Mouse (Mus musculus) limb, embryonic 14.5 days (tissue): ENCODE data around the gene Zdhhc22. TPM values are rescaled to one million over a fixed set of nuclear protein-coding genes. Genes with fewer than 3 reads are reported as not detected.

Source experiments
- ATAC-seq: fragments of 200-750 bp; cut with Nextera tagmentation; 2 replicates; pipeline ENCODE4 v1.8.0; 2017; ENCODE audit warnings: low read depth, moderate number of reproducible peaks, moderate TSS enrichment; ENCODE audit not compliant: low FRiP score
- DNase-seq: peaks from one replicate; pipeline ENCODE4 v3.0.0-alpha.2; 2015; ENCODE audit warnings: low spot score
- H3K27ac ChIP-seq: fragments of 300-500 bp; sonication (generic); replicated peaks from 2 replicates; pipeline ENCODE4 v1.5.1; 2014; ENCODE audit warnings: low read depth, mild to moderate bottlenecking, low read length, moderate library complexity, mixed read lengths
- H3K27me3 ChIP-seq: fragments of 300-500 bp; sonication (generic); 2 replicates; pipeline ENCODE4 v1.6.1; 2014; ENCODE audit warnings: low read length, mixed read lengths; ENCODE audit not compliant: control insufficient read depth, insufficient read depth
- H3K36me3 ChIP-seq: fragments of 300-500 bp; sonication (generic); 2 replicates; pipeline ENCODE4 v1.6.1; 2014; ENCODE audit warnings: mild to moderate bottlenecking, low read length, moderate library complexity, mixed read lengths; ENCODE audit not compliant: control insufficient read depth, insufficient read depth
- H3K4me1 ChIP-seq: fragments of 300-500 bp; sonication (generic); 2 replicates; pipeline ENCODE4 v1.6.1; 2014; ENCODE audit warnings: antibody characterized with exemption, low read length, mixed read lengths; ENCODE audit not compliant: control insufficient read depth, insufficient read depth
- H3K4me2 ChIP-seq: fragments of 300-500 bp; sonication (generic); replicated peaks from 2 replicates; pipeline ENCODE4 v1.6.1; 2014; ENCODE audit warnings: low read depth, mild to moderate bottlenecking, low read length, moderate library complexity; ENCODE audit not compliant: severe bottlenecking
- H3K4me3 ChIP-seq: fragments of 300-500 bp; sonication (generic); replicated peaks from 2 replicates; pipeline ENCODE4 v1.5.1; 2014; ENCODE audit warnings: low read length
- H3K9ac ChIP-seq: fragments of 300-500 bp; sonication (generic); 2 replicates; pipeline ENCODE4 v1.6.1; 2014; ENCODE audit warnings: mild to moderate bottlenecking, low read depth, low read length, moderate library complexity; ENCODE audit not compliant: severe bottlenecking
- H3K9me3 ChIP-seq: fragments of 300-500 bp; sonication (generic); 2 replicates; pipeline ENCODE4 v1.6.1; 2016; ENCODE audit warnings: low read length; ENCODE audit not compliant: control insufficient read depth
- POLR2A ChIP-seq: fragments of 200-500 bp; IDR thresholded peaks from 2 replicates; pipeline ENCODE4 v1.8.0; 2012; ENCODE audit warnings: inconsistent platforms, mild to moderate bottlenecking, moderate library complexity, borderline replicate concordance; ENCODE audit not compliant: insufficient read depth, insufficient read length; ENCODE audit errors: extremely low read depth
- WGBS: fragments of 180-500 bp; shearing (Covaris S2); extraction: QIAGEN DNeasy Blood & Tissue Kit; methylation state at CpG from one replicate; pipeline ENCODE4 v1.1.7; 2014; 5-methylcytosine and 5-hydroxymethylcytosine counted together
- polyA plus RNA-seq, 2 experiments: library from polyadenylated mRNA; depleted of rRNA in 1 of 2; stranded (reverse) in 1 of 2; unstranded in 1 of 2; fragments of >200 nt; fragmentation: Nextera tagmentation in 1 of 2; extraction: Ambion mirVana in 1 of 2; gene quantifications; 2 replicates each; pipeline versions ENCODE4 v1.2.1 to v1.2.3; 2012 to 2014

The Zdhhc22 gene
- polyA plus RNA-seq, 2 experiments: 0.10 TPM; not detected in 1

GRCm38 (mm10) chr12:87021040-87021439 is 30.8 kb upstream of the Zdhhc22 start, which contains the start of gene Tmem63c:
Tmem63c (plus strand) TSS chr12:87021340.
- Histone ChIP-seq H3K27me3 (no peaks in the 10 kb centered on the region), H3K4me1 (no peaks in the 10 kb centered on the region), H3K36me3 (no peaks in the 10 kb centered on the region), H3K4me3 (no peak within 1 kb of the TSS), H3K9me3 (no peaks in the 10 kb centered on the region), H3K27ac (no peak within 1 kb of the TSS), H3K4me2 (no peak within 1 kb of the TSS), H3K9ac (no peak within 1 kb of the TSS)
- 74% methylated on average over 6 of the region's 6 CpGs for WGBS
- ATAC-seq (no peak), DNase-seq (no peak)
- no peak for TF ChIP-seq POLR2A

GRCm38 (mm10) chr12:87018756-87019155 is 28.5 kb upstream of the Zdhhc22 start:
- H3K4me3 ChIP-seq: no peak overlapping the region
- no peak overlapping the region for H3K9ac ChIP-seq
- H3K27ac ChIP-seq: no peak overlapping the region
- no peaks in the 10 kb centered on the region for H3K36me3 ChIP-seq
- H3K4me2 ChIP-seq: no peak overlapping the region
- DNase-seq: no peak
- 78% methylated on average over 2 of the region's 2 CpGs for WGBS
- no peaks in the 10 kb centered on the region for H3K9me3 ChIP-seq
- no peak for ATAC-seq
- H3K4me1 ChIP-seq: no peaks in the 10 kb centered on the region
- no peaks in the 10 kb centered on the region for H3K27me3 ChIP-seq
- no peak for TF ChIP-seq POLR2A

GRCm38 (mm10) chr12:87017041-87017440 is 26.8 kb upstream of the Zdhhc22 start:
- DNase-seq (no peak), ATAC-seq (no peak)
- H3K4me3 ChIP-seq: no peak overlapping the region
- H3K9me3 ChIP-seq: no peaks in the 10 kb centered on the region
- no peak overlapping the region for H3K27ac ChIP-seq
- TF ChIP-seq POLR2A: no peak
- H3K36me3 ChIP-seq: no peaks in the 10 kb centered on the region
- 42% methylated on average over 3 of the region's 3 CpGs for WGBS
- no peaks in the 10 kb centered on the region for H3K27me3 ChIP-seq
- no peak overlapping the region for H3K4me2 ChIP-seq
- no peak overlapping the region for H3K9ac ChIP-seq
- no peaks in the 10 kb centered on the region for H3K4me1 ChIP-seq

GRCm38 (mm10) chr12:87004596-87004995 is 14.4 kb upstream of the Zdhhc22 start:
- TF ChIP-seq POLR2A: no peak
- H3K9me3 ChIP-seq: no peaks in the 10 kb centered on the region
- no peak for ATAC-seq
- H3K4me2 ChIP-seq: no peak overlapping the region
- H3K27ac ChIP-seq: no peak overlapping the region
- no peak overlapping the region for H3K4me3 ChIP-seq
- no peaks in the 10 kb centered on the region for H3K36me3 ChIP-seq
- H3K4me1 ChIP-seq: no peaks in the 10 kb centered on the region
- no peak for DNase-seq
- H3K27me3 ChIP-seq: no peaks in the 10 kb centered on the region
- H3K9ac ChIP-seq: no peak overlapping the region
- 92% methylated on average over 4 of the region's 4 CpGs for WGBS

GRCm38 (mm10) chr12:87003606-87004005 is 13.4 kb upstream of the Zdhhc22 start:
- ATAC-seq (no peak), DNase-seq (no peak)
- Histone ChIP-seq H3K4me2 (no peak overlapping the region), H3K4me3 (no peak overlapping the region), H3K9ac (no peak overlapping the region), H3K27me3 (no peaks in the 10 kb centered on the region), H3K27ac (no peak overlapping the region), H3K4me1 (no peaks in the 10 kb centered on the region), H3K36me3 (no peaks in the 10 kb centered on the region), H3K9me3 (no peaks in the 10 kb centered on the region)
- no peak for TF ChIP-seq POLR2A
- WGBS: 46% methylated on average over 3 of the region's 3 CpGs

GRCm38 (mm10) chr12:87002815-87003214 is 12.6 kb upstream of the Zdhhc22 start:
- no peak for ATAC-seq
- Histone ChIP-seq H3K36me3 (no peaks in the 10 kb centered on the region), H3K27me3 (no peaks in the 10 kb centered on the region), H3K27ac (no peak overlapping the region), H3K4me3 (no peak overlapping the region), H3K9ac (no peak overlapping the region), H3K4me1 (no peaks in the 10 kb centered on the region), H3K4me2 (no peak overlapping the region), H3K9me3 (no peaks in the 10 kb centered on the region)
- TF ChIP-seq POLR2A: no peak
- DNase-seq: no peak
- WGBS: 74% methylated on average over 7 of the region's 7 CpGs
